Mouse (Mus musculus): ENCODE results near the gene Nubp2. TPM values are rescaled to one million over a fixed set of nuclear protein-coding genes. Genes with fewer than 3 reads are reported as not detected.

Gene Nubp2
- polyA plus RNA-seq, 1 experiment from 2014 or later: 71.0 TPM

DNA sequence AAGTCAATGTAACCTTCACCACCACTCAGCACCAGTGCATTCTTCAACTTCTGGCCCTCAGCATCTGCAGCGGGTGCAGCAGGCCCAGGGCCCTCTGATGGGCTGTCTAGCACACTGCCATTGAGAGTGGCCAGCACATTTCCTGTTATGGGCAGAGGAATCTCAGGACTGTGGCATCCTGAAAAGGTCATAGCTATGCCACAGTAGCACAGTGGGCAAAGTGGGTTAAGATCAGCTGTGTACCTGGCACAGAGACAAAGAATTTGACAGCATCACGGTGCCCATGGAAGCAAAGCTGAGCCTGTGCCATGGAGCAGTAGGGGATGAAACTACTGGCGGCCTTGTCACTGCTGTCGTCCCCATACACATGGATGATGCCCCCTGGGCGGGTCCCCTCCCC lies 13.0 kb upstream of the Nubp2 start:
- Histone ChIP-seq H3K27me3 (ENCODE audit: insufficient read depth, poor library complexity, severe bottlenecking) (no peaks in the 10 kb centered on the region), H3K9me3 (no peaks in the 10 kb centered on the region), H3K27ac (no peak overlapping the region), H3K36me3 (peaks cover 75% of the 10 kb centered on the region), H3K4me1 (peaks cover 41% of the 10 kb centered on the region), H3K4me3 (no peak overlapping the region)
- DNase-seq (ENCODE audit: low spot score): no peak
- 79% methylated on average over 5 of the region's 5 CpGs for WGBS

DNA sequence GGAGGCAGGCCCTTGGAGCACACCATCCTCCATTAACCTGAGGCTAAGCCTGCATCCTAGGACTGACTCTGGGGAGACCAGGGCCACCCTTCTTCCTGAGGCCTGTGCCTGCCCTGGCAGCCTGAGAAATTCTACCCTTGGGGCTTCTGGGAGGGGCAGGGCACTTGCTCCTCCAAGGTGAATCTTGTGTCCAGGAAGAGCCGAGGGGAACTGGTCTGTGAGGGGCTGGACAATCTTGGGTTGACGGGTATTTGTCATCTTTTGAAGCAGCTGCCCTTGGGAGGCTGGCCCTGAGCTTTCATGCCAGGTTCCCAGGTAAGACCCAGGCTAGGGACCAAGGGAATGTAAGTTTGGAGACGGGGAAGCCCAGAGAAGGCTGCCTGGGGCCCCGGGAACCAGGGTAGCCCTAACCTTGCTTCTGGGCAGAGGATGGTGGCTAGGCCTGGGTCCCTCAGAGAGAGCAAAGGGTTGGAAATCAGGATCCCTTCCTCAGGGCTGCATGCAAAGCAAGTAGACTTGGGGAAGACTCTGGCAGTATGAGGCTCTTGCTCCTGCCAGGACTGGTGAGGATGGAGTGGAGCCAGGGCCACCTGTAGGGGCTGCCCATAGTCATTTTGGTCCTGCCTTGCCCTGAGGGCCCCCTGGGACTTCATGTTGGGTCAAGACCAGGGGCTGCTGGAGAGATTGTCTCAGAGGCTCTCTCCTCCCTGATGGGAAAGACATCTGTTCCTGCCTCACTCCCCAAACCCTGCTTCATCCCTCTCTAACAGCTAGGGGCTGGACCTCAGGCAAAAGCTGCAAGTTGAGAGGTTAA lies 12.1 kb upstream of the Nubp2 start:
- Histone ChIP-seq H3K9me3 (no peaks in the 10 kb centered on the region), H3K4me1 (peaks cover 48% of the 10 kb centered on the region), H3K27me3 (ENCODE audit: insufficient read depth, poor library complexity, severe bottlenecking) (no peaks in the 10 kb centered on the region), H3K36me3 (peaks cover 71% of the 10 kb centered on the region), H3K4me3 (peak overlapping the region; percentile 93; the same call in 1 of the 2 replicates), H3K27ac (no peak overlapping the region)
- no peak for DNase-seq (ENCODE audit: low spot score)
- WGBS: 76% methylated on average over 4 of the region's 4 CpGs

- Histone ChIP-seq H3K4me3 (peak overlapping the region; percentile 93; the same call in 1 of the 2 replicates), H3K27ac (0 out of 2 replicates have a peak overlapping the region, but pooled peaks have one; percentile 94), H3K36me3 (peaks cover 71% of the 10 kb centered on the region), H3K27me3 (ENCODE audit: insufficient read depth, poor library complexity, severe bottlenecking) (no peaks in the 10 kb centered on the region), H3K9me3 (no peaks in the 10 kb centered on the region), H3K4me1 (peaks cover 49% of the 10 kb centered on the region)
- DNase-seq (ENCODE audit: low spot score): no peak
- 77% methylated on average over 4 of the region's 4 CpGs for WGBS
Measured at GRCm38 (mm10) chr17:24897600-24897999, 11.5 kb upstream of the Nubp2 start.

- peaks cover 71% of the 10 kb centered on the region for H3K36me3 ChIP-seq
- 39% methylated on average over 11 of the region's 11 CpGs for WGBS
- H3K27ac ChIP-seq: peak overlapping the region; percentile 94
- H3K4me1 ChIP-seq: peaks cover 49% of the 10 kb centered on the region
- DNase-seq (ENCODE audit: low spot score): no peak
- no peaks in the 10 kb centered on the region for H3K27me3 ChIP-seq (ENCODE audit: insufficient read depth, poor library complexity, severe bottlenecking)
- peak overlapping the region; percentile 93 for H3K4me3 ChIP-seq
- H3K9me3 ChIP-seq: no peaks in the 10 kb centered on the region
Measured at GRCm38 (mm10) chr17:24896993-24897269, 10.8 kb upstream of the Nubp2 start.

GRCm38 (mm10) chr17:24896241-24896992 lies 10.3 kb upstream of the Nubp2 start, which contains the start of gene Nme3:
Nme3 (plus strand) TSS chr17:24896500.
- peak; percentile 93 for DNase-seq (ENCODE audit: low spot score)
- WGBS: 2% methylated on average over 50 of the region's 50 CpGs
- peaks cover 49% of the 10 kb centered on the region for H3K4me1 ChIP-seq
- H3K4me3 ChIP-seq: peak within 1 kb of the TSS; percentile 93
- no peaks in the 10 kb centered on the region for H3K27me3 ChIP-seq (ENCODE audit: insufficient read depth, poor library complexity, severe bottlenecking)
- peaks cover 71% of the 10 kb centered on the region for H3K36me3 ChIP-seq
- H3K27ac ChIP-seq: peak within 1 kb of the TSS; percentile 94
- no peaks in the 10 kb centered on the region for H3K9me3 ChIP-seq

- H3K9me3 ChIP-seq: no peaks in the 10 kb centered on the region
- peaks cover 49% of the 10 kb centered on the region for H3K4me1 ChIP-seq
- no peaks in the 10 kb centered on the region for H3K27me3 ChIP-seq (ENCODE audit: insufficient read depth, poor library complexity, severe bottlenecking)
- peaks cover 71% of the 10 kb centered on the region for H3K36me3 ChIP-seq
- 13% methylated on average over 23 of the region's 23 CpGs for whole genome bisulfite sequencing
- peak overlapping the region; percentile 93 for H3K4me3 ChIP-seq
- H3K27ac ChIP-seq: peak overlapping the region; percentile 94
- no peak for DNase-seq (ENCODE audit: low spot score)
Measured at GRCm38 (mm10) chr17:24895571-24896240, 9.6 kb upstream of the Nubp2 start.

DNA sequence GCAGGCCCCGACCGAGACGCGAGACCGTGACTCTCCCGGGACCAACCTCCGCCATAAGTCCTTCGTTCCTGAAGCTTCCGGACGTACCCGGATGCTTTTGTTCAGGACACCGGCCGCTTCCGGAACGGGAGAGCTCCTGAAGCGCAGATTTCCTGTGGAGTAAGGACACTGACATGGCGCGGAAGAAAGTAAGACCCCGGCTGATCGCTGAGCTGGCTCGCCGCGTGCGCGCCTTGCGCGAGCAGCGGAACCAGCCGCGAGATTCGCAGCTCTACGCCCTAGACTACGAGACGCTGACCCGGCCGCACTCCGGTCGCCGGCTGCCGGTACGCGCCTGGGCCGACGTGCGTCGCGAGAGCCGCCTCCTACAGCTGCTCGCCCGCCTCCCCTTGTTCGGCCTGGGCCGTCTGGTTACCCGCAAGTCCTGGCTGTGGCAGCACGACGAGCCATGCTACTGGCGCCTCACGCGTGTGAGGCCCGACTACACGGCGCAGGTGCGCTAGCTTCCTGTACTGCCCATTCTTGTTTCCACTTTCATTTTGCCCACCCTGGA lies 8.9 kb upstream of the Nubp2 start, which contains the start of the genes Eme2 and Mrps34:
Eme2 (minus strand) TSS at position 93 of the 553 bp plus-strand sequence.
Mrps34 (plus strand) TSS at position 122 of the 553 bp plus-strand sequence.
- H3K4me3 ChIP-seq: peak within 1 kb of the TSS; percentile 93
- H3K4me1 ChIP-seq: peaks cover 49% of the 10 kb centered on the region
- DNase-seq (ENCODE audit: low spot score): peak; percentile 94
- WGBS: under 1% methylated on average over 62 of the region's 62 CpGs
- peak within 1 kb of the TSS; percentile 94 for H3K27ac ChIP-seq
- peaks cover 71% of the 10 kb centered on the region for H3K36me3 ChIP-seq
- no peaks in the 10 kb centered on the region for H3K27me3 ChIP-seq (ENCODE audit: insufficient read depth, poor library complexity, severe bottlenecking)
- H3K9me3 ChIP-seq: no peaks in the 10 kb centered on the region

GRCm38 (mm10) chr17:24894061-24894994 lies 8.2 kb upstream of the Nubp2 start:
- 11% methylated on average over 31 of the region's 31 CpGs for WGBS
- H3K4me3 ChIP-seq: peak overlapping the region; percentile 93
- H3K27ac ChIP-seq: peak overlapping the region; percentile 94
- H3K4me1 ChIP-seq: peaks cover 47% of the 10 kb centered on the region
- H3K9me3 ChIP-seq: no peaks in the 10 kb centered on the region
- no peak for DNase-seq (ENCODE audit: low spot score)
- no peaks in the 10 kb centered on the region for H3K27me3 ChIP-seq (ENCODE audit: insufficient read depth, poor library complexity, severe bottlenecking)
- peaks cover 69% of the 10 kb centered on the region for H3K36me3 ChIP-seq

- peaks cover 67% of the 10 kb centered on the region for H3K36me3 ChIP-seq
- H3K4me3 ChIP-seq: no peak overlapping the region
Measured at GRCm38 (mm10) chr17:24893276-24893675, 7.1 kb upstream of the Nubp2 start.

DNA sequence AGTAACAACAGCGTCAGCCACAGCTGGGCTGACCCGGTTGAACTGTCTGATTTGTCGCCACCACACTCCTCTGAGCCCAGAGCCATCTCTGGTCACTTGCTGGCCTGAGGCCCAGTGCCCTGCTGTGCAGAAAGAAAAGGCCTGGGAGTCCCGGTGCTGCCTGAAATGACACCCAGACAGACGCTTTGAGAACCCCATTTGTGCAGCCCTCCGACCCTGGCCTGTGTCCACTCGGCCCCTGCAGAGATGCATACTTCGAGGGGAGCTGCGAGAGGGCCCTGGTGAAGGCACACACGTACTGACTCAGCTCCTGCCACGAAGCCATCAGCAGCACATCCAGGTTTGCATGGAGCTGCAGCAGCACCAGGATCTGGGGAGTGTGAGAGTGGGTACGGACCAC lies 6.6 kb upstream of the Nubp2 start:
- Histone ChIP-seq H3K9me3 (no peaks in the 10 kb centered on the region), H3K36me3 (peaks cover 62% of the 10 kb centered on the region), H3K27me3 (ENCODE audit: insufficient read depth, poor library complexity, severe bottlenecking) (no peaks in the 10 kb centered on the region), H3K4me1 (peaks cover 42% of the 10 kb centered on the region), H3K4me3 (no peak overlapping the region), H3K27ac (no peak overlapping the region)
- DNase-seq (ENCODE audit: low spot score): no peak
- 90% methylated on average over 12 of the region's 12 CpGs for WGBS

More at GRCm38 (mm10) chr17:24893276-24893675, 7.1 kb upstream of the Nubp2 start:
- no peak for DNase-seq (ENCODE audit: low spot score)
- Histone ChIP-seq H3K4me1 (peaks cover 41% of the 10 kb centered on the region), H3K27me3 (ENCODE audit: insufficient read depth, poor library complexity, severe bottlenecking) (no peaks in the 10 kb centered on the region), H3K9me3 (no peaks in the 10 kb centered on the region), H3K27ac (no peak overlapping the region)
- WGBS: 90% methylated on average over 2 of the region's 2 CpGs

DNA sequence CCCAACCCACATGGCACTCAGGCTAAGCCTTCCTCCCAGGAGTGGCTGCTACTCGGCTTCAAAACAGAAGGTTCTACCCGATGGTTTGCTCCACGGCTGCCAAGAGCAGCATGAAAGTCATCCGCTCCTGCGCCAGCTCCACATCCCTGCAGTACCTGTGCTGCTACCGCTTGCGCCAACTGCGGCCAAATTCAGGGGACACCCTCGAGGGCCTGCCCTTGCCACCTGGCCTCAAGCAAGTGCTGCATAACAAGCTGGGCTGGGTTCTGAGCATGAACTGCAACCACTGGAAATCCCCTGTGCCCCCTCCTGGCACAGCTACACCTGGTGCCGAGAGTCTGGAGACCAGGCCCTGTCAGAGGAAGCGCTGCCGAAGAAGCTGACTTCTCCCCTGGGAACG lies 5.2 kb upstream of the Nubp2 start:
- H3K36me3 ChIP-seq: peaks cover 50% of the 10 kb centered on the region
- H3K27ac ChIP-seq: no peak overlapping the region
- 90% methylated on average over 13 of the region's 13 CpGs for WGBS
- no peak for DNase-seq (ENCODE audit: low spot score)
- H3K9me3 ChIP-seq: no peaks in the 10 kb centered on the region
- no peaks in the 10 kb centered on the region for H3K27me3 ChIP-seq (ENCODE audit: insufficient read depth, poor library complexity, severe bottlenecking)
- H3K4me1 ChIP-seq: peaks cover 41% of the 10 kb centered on the region
- no peak overlapping the region for H3K4me3 ChIP-seq
